Mouse (Mus musculus): Measurements from ENCODE around the gene Vmp1.

The Vmp1 gene

GRCm38 (mm10) chr11:86600209-86600557 lies 83.5 kb downstream of the Vmp1 start:
- no peak for ATAC-seq (ENCODE audit: low TSS enrichment)

- ATAC-seq (ENCODE audit: low TSS enrichment) = no peak
Observed at GRCm38 (mm10) chr11:86599378-86600208, 84.0 kb downstream of the Vmp1 start.

- no peak for ATAC-seq (ENCODE audit: low TSS enrichment)
Observed at GRCm38 (mm10) chr11:86598572-86598971, 85.1 kb downstream of the Vmp1 start.

- no peak for ATAC-seq (ENCODE audit: low TSS enrichment)
Observed at GRCm38 (mm10) chr11:86598154-86598553, 85.5 kb downstream of the Vmp1 start.

- ATAC-seq (ENCODE audit: low TSS enrichment) = no peak
Observed at GRCm38 (mm10) chr11:86596976-86597375, 86.7 kb downstream of the Vmp1 start.

- ATAC-seq (ENCODE audit: low TSS enrichment) = no peak
Observed at GRCm38 (mm10) chr11:86596187-86596960, 87.3 kb downstream of the Vmp1 start.

- ATAC-seq (ENCODE audit: low TSS enrichment) = no peak
Observed at GRCm38 (mm10) chr11:86595366-86595765, 88.3 kb downstream of the Vmp1 start.

GRCm38 (mm10) chr11:86594188-86594876 lies 89.3 kb downstream of the Vmp1 start:
- no peak for ATAC-seq (ENCODE audit: low TSS enrichment)

GRCm38 (mm10) chr11:86593443-86593842 lies 90.2 kb downstream of the Vmp1 start:
- no peak for ATAC-seq (ENCODE audit: low TSS enrichment)

- no peak for ATAC-seq (ENCODE audit: low TSS enrichment)
Observed at GRCm38 (mm10) chr11:86592993-86593392, 90.6 kb downstream of the Vmp1 start.

GRCm38 (mm10) chr11:86591931-86592616 lies 91.6 kb downstream of the Vmp1 start:
- no peak for ATAC-seq (ENCODE audit: low TSS enrichment)

- ATAC-seq (ENCODE audit: low TSS enrichment) = no peak
Observed at GRCm38 (mm10) chr11:86591301-86591845, 92.3 kb downstream of the Vmp1 start.

GRCm38 (mm10) chr11:86590579-86590978 lies 93.1 kb downstream of the Vmp1 start:
- peak; percentile 90 for ATAC-seq (ENCODE audit: low TSS enrichment)

GRCm38 (mm10) chr11:86590066-86590465 lies 93.6 kb downstream of the Vmp1 start:
- ATAC-seq (ENCODE audit: low TSS enrichment) = no peak

GRCm38 (mm10) chr11:86588583-86589298 lies 94.9 kb downstream of the Vmp1 start:
- ATAC-seq (ENCODE audit: low TSS enrichment) = no peak

GRCm38 (mm10) chr11:86587830-86588229 lies 95.8 kb downstream of the Vmp1 start:
- ATAC-seq (ENCODE audit: low TSS enrichment) = no peak

- ATAC-seq (ENCODE audit: low TSS enrichment) = no peak
Observed at GRCm38 (mm10) chr11:86586868-86587792, 96.5 kb downstream of the Vmp1 start.

GRCm38 (mm10) chr11:86586177-86586867 lies 97.3 kb downstream of the Vmp1 start:
- ATAC-seq (ENCODE audit: low TSS enrichment) = no peak

GRCm38 (mm10) chr11:86585598-86585984 lies 98.0 kb downstream of the Vmp1 start:
- no peak for ATAC-seq (ENCODE audit: low TSS enrichment)

All from frontal cortex, adult (tissue).